Mouse (Mus musculus) heart, embryonic 10.5 days (tissue): ENCODE measurements around the gene Ciapin1. TPM values are rescaled to one million over a fixed set of nuclear protein-coding genes. Genes with fewer than 3 reads are reported as not detected.

ENCODE experiments used
- DNase-seq: peaks from one replicate; pipeline ENCODE4 v3.0.0-alpha.2; 2017; ENCODE audit warnings: low spot score
- H3K27ac ChIP-seq: fragments of 300-500 bp; sonication (generic); 2 replicates; pipeline ENCODE4 v1.5.1; 2016; ENCODE audit warnings: mild to moderate bottlenecking
- H3K27me3 ChIP-seq: fragments of 300-500 bp; sonication (generic); 2 replicates; pipeline ENCODE4 v1.6.1; 2016; ENCODE audit warnings: mild to moderate bottlenecking; ENCODE audit not compliant: poor library complexity, insufficient read depth, severe bottlenecking
- H3K36me3 ChIP-seq: fragments of 300-500 bp; sonication (generic); 2 replicates; pipeline ENCODE4 v1.6.1; 2016; ENCODE audit warnings: mild to moderate bottlenecking, moderate library complexity
- H3K4me1 ChIP-seq: fragments of 300-500 bp; sonication (generic); 2 replicates; pipeline ENCODE4 v1.6.1; 2016; ENCODE audit warnings: mild to moderate bottlenecking
- H3K4me3 ChIP-seq: fragments of 300-500 bp; sonication (generic); 2 replicates; pipeline ENCODE4 v1.5.1; 2016; ENCODE audit warnings: mild to moderate bottlenecking, moderate library complexity
- H3K9me3 ChIP-seq: fragments of 300-500 bp; sonication (generic); 2 replicates; pipeline ENCODE4 v1.6.1; 2016; ENCODE audit warnings: mild to moderate bottlenecking, moderate library complexity
- WGBS: fragments of 180-500 bp; shearing (Covaris S2); methylation state at CpG from one replicate; pipeline ENCODE4 v1.1.7; 2016; 5-methylcytosine and 5-hydroxymethylcytosine counted together
- polyA plus RNA-seq: library from polyadenylated mRNA; unstranded; fragments of >200 nt; fragmentation: Nextera tagmentation; extraction: Ambion mirVana; gene quantifications from 2 replicates; pipeline ENCODE4 v1.2.1, GENCODE M21; 2016

Ciapin1 gene
- polyA plus RNA-seq, 1 experiment from 2014 or later, result 158 TPM

- Histone ChIP-seq H3K36me3 (no peaks in the 10 kb centered on the region), H3K27me3 (peaks cover 22% of the 10 kb centered on the region), H3K9me3 (no peaks in the 10 kb centered on the region), H3K27ac (peak overlapping the region; percentile 72; the same call in 1 of the 2 replicates), H3K4me1 (peaks cover 55% of the 10 kb centered on the region), H3K4me3 (no peak overlapping the region)
- DNase-seq, result peak; percentile 73
- WGBS, result 89% methylated on average over 16 of the region's 16 CpGs
Observed at GRCm38 (mm10) chr8:94779534-94780294, 58.4 kb downstream of the Ciapin1 start.

- no peaks in the 10 kb centered on the region for H3K9me3 ChIP-seq
- no peaks in the 10 kb centered on the region for H3K36me3 ChIP-seq
- H3K4me1 ChIP-seq, result peaks cover 51% of the 10 kb centered on the region
- H3K4me3 ChIP-seq, result no peak overlapping the region
- no peak for DNase-seq
- H3K27ac ChIP-seq, result peak overlapping the region; percentile 72
- 76% methylated on average over 10 of the region's 10 CpGs for WGBS
- H3K27me3 ChIP-seq, result peaks cover 29% of the 10 kb centered on the region
Observed at GRCm38 (mm10) chr8:94778895-94779533, 59.1 kb downstream of the Ciapin1 start.

DNA sequence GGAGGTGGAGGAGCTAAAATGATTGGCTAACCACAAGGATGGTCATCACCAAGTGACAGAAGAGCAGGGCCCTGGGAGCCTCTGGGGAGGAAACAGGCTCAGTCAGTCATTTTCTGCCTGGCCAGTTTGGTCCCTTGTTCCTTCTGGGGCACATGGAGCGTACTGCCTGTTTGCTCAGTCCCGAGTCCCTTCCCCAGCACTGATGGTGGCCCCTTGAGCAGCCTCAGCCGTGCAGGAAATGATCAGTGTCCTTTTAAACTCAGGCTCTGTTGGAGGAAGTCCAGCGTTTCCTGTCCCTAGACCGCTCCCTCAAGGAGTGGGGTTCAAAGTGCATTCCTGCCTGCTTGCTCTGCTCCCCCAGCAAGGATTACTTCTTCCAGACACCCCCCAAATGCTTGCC is 59.7 kb downstream of the Ciapin1 start:
- WGBS, result 41% methylated on average over 5 of the region's 5 CpGs
- peak; percentile 74 for DNase-seq
- Histone ChIP-seq H3K9me3 (no peaks in the 10 kb centered on the region), H3K36me3 (no peaks in the 10 kb centered on the region), H3K27me3 (peaks cover 35% of the 10 kb centered on the region), H3K4me1 (peaks cover 51% of the 10 kb centered on the region), H3K27ac (peak overlapping the region; percentile 72), H3K4me3 (no peak overlapping the region)

DNA sequence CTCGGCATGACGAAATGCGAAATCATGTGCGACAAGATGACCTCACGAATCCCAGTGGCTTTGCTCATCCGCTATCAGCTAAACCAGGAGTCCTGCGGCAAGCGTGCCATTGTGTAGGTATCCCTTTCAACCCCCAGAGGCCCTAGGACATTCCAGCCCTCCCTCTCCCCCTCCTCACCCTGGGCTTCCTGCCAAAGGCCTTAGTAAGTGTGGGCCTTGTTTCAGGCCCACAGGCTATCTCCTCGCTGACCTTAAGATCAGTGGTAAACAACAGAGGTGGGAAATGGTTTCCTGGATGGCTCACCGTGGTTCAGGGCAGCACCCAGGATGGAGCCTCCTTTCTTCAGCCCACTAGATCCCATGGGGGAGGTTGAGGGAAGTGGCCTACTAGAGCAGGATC is 60.1 kb downstream of the Ciapin1 start:
- 42% methylated on average over 10 of the region's 10 CpGs for WGBS
- Histone ChIP-seq H3K4me3 (no peak overlapping the region), H3K4me1 (peaks cover 53% of the 10 kb centered on the region), H3K27ac (peak overlapping the region; percentile 72), H3K27me3 (peaks cover 39% of the 10 kb centered on the region), H3K36me3 (no peaks in the 10 kb centered on the region), H3K9me3 (no peaks in the 10 kb centered on the region)
- peak; percentile 81 for DNase-seq

GRCm38 (mm10) chr8:94776346-94776745 is 61.8 kb downstream of the Ciapin1 start:
- H3K4me3 ChIP-seq, result no peak overlapping the region
- H3K36me3 ChIP-seq, result no peaks in the 10 kb centered on the region
- H3K27ac ChIP-seq, result no peak overlapping the region
- DNase-seq, result no peak
- peaks cover 61% of the 10 kb centered on the region for H3K4me1 ChIP-seq
- 88% methylated on average over 2 of the region's 2 CpGs for WGBS
- H3K27me3 ChIP-seq, result peaks cover 56% of the 10 kb centered on the region
- no peaks in the 10 kb centered on the region for H3K9me3 ChIP-seq

- DNase-seq, result no peak
- H3K9me3 ChIP-seq, result no peaks in the 10 kb centered on the region
- no peak overlapping the region for H3K4me3 ChIP-seq
- H3K27me3 ChIP-seq, result peaks cover 65% of the 10 kb centered on the region
- H3K4me1 ChIP-seq, result peaks cover 51% of the 10 kb centered on the region
- H3K27ac ChIP-seq, result no peak overlapping the region
- H3K36me3 ChIP-seq, result no peaks in the 10 kb centered on the region
- 72% methylated on average over 1 of the region's 1 CpGs for WGBS
Observed at GRCm38 (mm10) chr8:94774601-94775000, 63.6 kb downstream of the Ciapin1 start.

DNA sequence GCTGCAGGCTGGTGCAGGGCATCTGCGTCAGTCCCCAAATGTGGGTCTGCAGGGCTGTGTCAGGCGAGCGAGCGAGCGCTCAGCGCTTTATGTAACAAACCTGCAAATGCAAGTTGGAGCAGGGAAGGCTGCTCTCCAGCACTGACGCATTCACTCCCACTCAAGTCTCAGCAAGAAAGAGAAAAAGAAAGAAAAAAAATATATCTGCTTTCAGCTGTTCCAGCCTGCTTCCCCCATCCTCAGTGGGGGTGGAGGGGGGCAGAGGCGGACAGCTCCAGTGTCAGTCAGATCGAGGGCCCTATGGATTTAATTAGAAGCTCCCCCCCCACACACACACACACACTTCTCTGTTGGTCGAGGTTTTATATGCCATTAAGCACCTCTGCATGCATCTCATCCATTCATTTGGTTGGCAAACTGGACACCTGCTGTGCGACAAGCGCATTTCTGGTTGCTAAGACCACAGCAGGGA is 64.4 kb downstream of the Ciapin1 start:
- Histone ChIP-seq H3K4me1 (peaks cover 42% of the 10 kb centered on the region), H3K9me3 (no peaks in the 10 kb centered on the region), H3K36me3 (no peaks in the 10 kb centered on the region), H3K4me3 (no peak overlapping the region), H3K27me3 (peaks cover 72% of the 10 kb centered on the region), H3K27ac (no peak overlapping the region)
- no peak for DNase-seq
- WGBS, result 19% methylated on average over 12 of the region's 12 CpGs

DNA sequence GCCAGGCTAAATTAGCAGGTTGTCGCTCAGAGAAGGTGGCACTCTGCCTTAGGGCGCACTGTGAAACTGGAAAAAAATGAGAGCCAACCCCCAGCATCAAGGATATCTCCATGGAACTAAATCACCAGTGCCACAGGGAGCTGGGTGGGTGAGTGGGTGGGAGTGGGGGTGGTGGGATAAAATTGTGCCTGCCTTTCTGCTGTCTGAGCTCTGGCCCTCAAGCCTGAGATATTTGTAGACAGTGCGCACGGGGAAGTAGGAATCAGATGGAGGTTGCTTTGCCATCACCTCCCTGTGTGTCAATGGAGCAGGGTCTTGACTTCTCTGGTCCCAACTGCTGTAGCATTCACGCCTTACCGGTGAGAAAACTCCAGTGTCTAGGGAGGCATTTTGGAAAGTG is 65.1 kb downstream of the Ciapin1 start:
- Histone ChIP-seq H3K36me3 (no peaks in the 10 kb centered on the region), H3K4me3 (peak overlapping the region; percentile 67), H3K4me1 (peaks cover 35% of the 10 kb centered on the region), H3K9me3 (no peaks in the 10 kb centered on the region), H3K27ac (no peak overlapping the region), H3K27me3 (peaks cover 79% of the 10 kb centered on the region)
- 40% methylated on average over 6 of the region's 6 CpGs for WGBS
- no peak for DNase-seq

DNA sequence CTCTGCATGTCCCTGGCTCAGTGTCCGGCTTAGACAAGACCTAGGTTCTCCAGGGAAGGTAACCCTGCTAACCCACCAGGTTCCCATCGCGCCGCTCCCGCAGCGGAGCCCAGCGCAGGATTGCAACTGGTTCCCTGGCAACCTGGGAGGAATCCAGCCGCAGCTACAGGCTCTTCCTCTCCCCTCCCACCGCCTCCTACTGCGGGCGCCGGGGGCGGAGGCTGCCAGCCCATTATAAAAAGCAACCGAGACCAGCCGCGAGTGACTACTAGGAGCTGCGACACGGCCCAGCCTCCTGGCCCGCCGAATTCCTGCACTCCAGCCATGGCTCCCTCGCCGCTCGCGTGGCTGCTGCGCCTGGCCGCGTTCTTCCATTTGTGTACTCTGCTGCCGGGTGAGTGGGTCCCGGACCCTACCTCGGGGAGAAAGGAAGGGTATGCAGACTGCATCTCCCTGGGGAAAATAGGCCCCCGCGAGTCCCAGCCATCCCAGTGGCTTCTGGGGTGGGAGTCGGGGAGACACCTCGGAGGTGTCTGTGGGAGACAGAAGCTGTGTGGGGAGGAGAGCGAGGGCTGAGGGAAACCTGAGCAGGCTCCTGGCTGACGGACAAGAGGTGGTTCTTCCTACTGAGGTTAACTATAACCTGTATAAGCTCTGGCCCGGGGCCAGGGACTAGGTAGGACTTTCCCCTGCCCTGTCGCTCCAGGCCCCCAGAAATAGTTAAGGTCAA is 66.1 kb downstream of the Ciapin1 start, which contains the start of gene Cx3cl1:
Gene Cx3cl1 (plus strand): TSS at position 69 of the 730 bp plus-strand sequence.
- H3K27ac ChIP-seq, result peak within 1 kb of the TSS; percentile 81
- no peaks in the 10 kb centered on the region for H3K36me3 ChIP-seq
- peak; percentile 87 for DNase-seq
- H3K9me3 ChIP-seq, result no peaks in the 10 kb centered on the region
- H3K4me3 ChIP-seq, result peak within 1 kb of the TSS; percentile 67
- H3K27me3 ChIP-seq, result peaks cover 84% of the 10 kb centered on the region
- under 1% methylated on average over 38 of the region's 38 CpGs for WGBS
- peaks cover 28% of the 10 kb centered on the region for H3K4me1 ChIP-seq

DNA sequence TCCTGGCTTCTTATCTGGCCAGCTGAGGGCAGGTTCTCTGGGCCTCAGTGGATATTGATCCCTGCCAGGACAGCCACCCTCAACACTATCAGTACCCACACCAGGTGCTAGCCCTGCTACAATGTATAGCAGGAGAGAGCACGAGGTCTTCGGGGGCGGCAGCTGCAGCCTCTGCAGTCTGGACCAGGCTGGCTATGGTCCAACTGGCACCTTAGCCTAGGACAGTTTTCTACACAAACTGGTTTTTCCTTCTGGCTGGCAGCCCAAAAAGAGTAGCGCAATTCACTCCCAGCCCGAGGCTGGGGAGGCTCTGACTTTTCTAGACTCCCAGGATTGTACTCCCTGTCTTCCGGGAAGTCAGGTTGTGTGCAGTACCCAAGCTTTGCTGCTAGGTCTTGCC is 67.2 kb downstream of the Ciapin1 start:
- no peak for DNase-seq
- Histone ChIP-seq H3K27me3 (peaks cover 92% of the 10 kb centered on the region), H3K27ac (no peak overlapping the region), H3K36me3 (no peaks in the 10 kb centered on the region), H3K4me3 (no peak overlapping the region), H3K4me1 (peaks cover 28% of the 10 kb centered on the region), H3K9me3 (no peaks in the 10 kb centered on the region)
- WGBS, result 52% methylated on average over 6 of the region's 6 CpGs
